Mouse (Mus musculus) bone marrow macrophage, adult 2 months (primary cell): ENCODE data around the gene Gja8. TPM values are rescaled to one million over a fixed set of nuclear protein-coding genes. Genes with fewer than 3 reads are reported as not detected.

Source experiments
- H3K27ac ChIP-seq: 2 replicates; pipeline ENCODE4 v1.5.1; 2012; ENCODE audit warnings: low read depth, low read length; ENCODE audit not compliant: insufficient read depth
- H3K4me1 ChIP-seq: 2 replicates; pipeline ENCODE4 v1.6.1; 2012; ENCODE audit warnings: low read length; ENCODE audit not compliant: control insufficient read depth, insufficient read depth
- H3K4me3 ChIP-seq: 2 replicates; pipeline ENCODE4 v1.5.1; 2012; ENCODE audit warnings: mild to moderate bottlenecking, low read length, moderate library complexity; ENCODE audit not compliant: insufficient read depth
- CTCF ChIP-seq: IDR thresholded peaks from 2 replicates; pipeline ENCODE4 v1.5.1; 2012; ENCODE audit warnings: low read depth, mild to moderate bottlenecking, low read length, moderate library complexity
- POLR2A ChIP-seq: IDR thresholded peaks from 2 replicates; pipeline ENCODE4 v1.6.1; 2012; ENCODE audit warnings: mild to moderate bottlenecking, low read depth, low read length, borderline replicate concordance
- polyA plus RNA-seq: library from polyadenylated mRNA; stranded (reverse); fragments of >200 nt; gene quantifications from 2 replicates; pipeline ENCODE4 v1.2.4, GENCODE M21; 2012; ENCODE audit not compliant: missing spikeins, insufficient read depth, insufficient read length

The Gja8 gene
- polyA plus RNA-seq, 1 experiment, result not detected

DNA sequence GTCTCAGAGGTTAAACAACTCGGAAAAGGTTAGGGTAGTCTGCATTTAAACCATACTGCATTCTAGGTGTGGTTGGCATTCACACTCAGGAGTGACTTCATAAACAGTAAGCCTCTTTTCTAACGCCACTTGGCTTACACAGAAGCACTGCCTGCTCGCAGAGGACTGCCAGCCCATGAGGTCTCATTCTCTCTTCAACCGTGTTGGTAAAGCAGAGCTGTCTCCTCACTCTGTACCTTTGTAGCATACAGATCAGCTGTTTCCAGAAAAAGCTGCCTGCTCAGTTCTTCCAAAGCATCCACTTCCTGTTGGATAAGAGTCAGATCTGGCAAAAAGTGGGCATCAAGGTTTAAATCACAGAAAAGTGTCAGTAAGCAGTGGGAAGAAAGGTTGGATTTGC is 45.4 kb downstream of the Gja8 start:
- H3K4me1 ChIP-seq, result peaks cover 20% of the 10 kb centered on the region
- H3K27ac ChIP-seq, result no peak overlapping the region
- TF ChIP-seq CTCF (no peak), POLR2A (no peak)
- H3K4me3 ChIP-seq, result no peak overlapping the region

DNA sequence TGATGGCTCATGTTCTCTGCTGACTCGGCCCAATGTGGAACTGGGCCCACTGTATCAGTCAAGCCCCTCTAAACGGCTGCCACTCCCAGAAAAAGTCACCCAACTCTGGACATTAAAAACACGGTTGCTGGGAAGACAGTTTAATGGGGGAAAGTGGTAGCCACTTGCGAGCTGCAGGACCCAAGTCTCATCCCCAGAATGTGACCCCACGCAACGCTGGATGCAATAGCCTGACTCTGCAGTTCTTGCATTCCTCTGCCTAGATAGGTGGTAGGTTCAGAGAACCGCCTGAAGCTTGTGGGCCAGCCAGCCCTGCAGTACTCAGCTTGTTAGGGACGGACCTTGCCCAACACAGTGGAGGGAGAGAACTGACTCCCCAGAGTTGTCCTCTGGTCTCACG is 46.3 kb downstream of the Gja8 start:
- Histone ChIP-seq H3K4me1 (peaks cover 20% of the 10 kb centered on the region), H3K27ac (no peak overlapping the region), H3K4me3 (no peak overlapping the region)
- no peak for TF ChIP-seq POLR2A
- TF ChIP-seq CTCF, result no peak

DNA sequence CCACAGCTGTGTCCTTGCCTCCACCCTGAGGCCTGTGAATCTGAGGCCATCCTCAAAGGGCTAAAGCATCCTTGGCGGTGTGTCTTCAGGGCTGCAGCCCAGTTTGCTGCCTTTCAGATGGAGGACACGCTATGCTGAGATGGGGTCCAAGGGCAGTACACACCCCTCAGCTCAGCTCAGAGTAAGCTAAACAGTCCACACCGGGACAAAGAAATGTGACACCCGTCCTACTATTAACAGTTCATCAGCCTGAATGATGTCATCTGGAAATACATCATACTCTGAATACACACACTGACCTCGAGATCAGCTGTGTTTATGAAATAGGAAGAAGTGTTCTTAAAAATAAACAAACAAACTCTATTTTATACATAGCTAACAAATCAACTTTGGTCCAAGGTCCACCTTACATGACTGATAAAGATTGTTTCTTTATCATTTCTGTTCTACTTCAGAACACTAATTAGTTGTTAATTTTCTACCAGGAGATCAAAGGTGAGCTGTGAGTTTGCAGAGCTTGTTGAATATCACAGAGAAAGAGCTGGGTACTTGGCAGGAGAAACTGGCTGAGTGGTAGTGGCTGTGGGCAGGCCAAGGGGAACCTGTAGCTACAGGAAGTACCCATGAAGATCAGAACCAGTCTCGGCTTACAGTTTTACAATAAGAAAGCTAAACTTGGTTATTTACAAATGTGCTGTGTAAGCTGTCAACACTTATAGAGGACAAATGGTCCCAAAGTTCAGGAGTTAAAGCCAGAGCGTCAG is 50.8 kb downstream of the Gja8 start:
- H3K4me3 ChIP-seq, result no peak overlapping the region
- no peak overlapping the region for H3K27ac ChIP-seq
- TF ChIP-seq CTCF (no peak), POLR2A (no peak)

DNA sequence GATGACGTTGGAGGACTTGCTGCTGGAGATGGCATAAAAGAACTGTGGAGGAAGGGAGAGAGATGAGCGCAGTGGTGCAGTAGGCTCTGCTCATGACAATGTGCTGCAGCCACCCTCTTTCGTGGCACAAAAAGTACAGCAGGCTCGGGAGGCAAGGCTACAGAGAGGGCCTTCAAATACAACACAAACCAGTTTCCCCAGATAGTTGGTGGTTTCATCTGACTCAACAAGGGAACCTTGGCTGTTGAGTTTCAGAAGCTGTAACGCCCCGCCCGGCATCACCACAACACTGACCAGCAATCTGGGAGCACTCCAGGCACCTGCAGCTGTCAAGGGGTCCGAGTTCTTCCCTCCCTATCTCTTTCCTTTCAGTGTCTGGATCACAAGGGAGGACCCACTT is 53.3 kb downstream of the Gja8 start:
- no peak for TF ChIP-seq CTCF
- no peak for TF ChIP-seq POLR2A
- Histone ChIP-seq H3K27ac (no peak overlapping the region), H3K4me1 (no peaks in the 10 kb centered on the region), H3K4me3 (no peak overlapping the region)

More for the DNA sequence above, 50.8 kb downstream of the Gja8 start:
- no peaks in the 10 kb centered on the region for H3K4me1 ChIP-seq

DNA sequence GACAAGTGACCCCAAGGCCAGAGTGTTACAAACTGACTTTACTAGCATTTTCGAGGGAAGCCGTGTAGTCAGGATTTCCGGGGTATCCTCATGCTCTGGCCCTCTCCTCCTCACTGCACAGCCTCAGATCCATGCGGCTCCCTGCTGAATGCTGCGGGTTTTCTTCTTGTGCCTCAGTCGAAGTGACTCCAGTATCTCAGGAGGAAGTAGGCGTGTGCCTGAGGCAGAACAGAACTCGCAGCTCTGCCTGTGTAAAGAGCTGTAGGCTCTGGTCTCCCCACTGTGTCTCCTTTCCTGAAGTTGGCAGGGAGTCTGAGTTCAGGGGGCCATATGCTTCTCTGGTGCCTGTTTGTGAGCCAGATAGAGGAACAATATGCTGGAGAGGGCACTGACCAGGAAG is 54.8 kb downstream of the Gja8 start:
- Histone ChIP-seq H3K27ac (no peak overlapping the region), H3K4me3 (no peak overlapping the region), H3K4me1 (no peaks in the 10 kb centered on the region)
- TF ChIP-seq CTCF (no peak), POLR2A (no peak)

DNA sequence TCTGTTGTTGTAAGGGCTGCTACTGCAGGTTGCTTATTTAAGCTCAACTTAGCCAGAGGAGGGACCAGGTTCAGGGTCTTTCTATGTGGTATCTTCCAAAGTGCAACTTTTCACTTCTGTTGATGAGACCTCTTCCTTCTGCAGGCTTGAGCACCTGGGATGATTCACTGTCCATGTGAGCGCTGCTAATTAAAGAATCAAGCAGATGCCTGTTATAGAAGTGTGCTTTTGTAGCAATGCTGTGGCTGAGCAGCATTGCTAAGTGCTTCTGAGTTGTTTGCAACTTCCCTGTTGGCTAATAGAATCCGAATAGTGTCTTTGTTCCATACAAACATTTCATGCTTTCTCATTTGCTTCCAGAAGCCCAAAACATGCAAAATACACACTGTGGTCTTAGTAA is 55.5 kb downstream of the Gja8 start:
- no peaks in the 10 kb centered on the region for H3K4me1 ChIP-seq
- no peak overlapping the region for H3K4me3 ChIP-seq
- no peak overlapping the region for H3K27ac ChIP-seq
- TF ChIP-seq POLR2A (no peak), CTCF (no peak)

DNA sequence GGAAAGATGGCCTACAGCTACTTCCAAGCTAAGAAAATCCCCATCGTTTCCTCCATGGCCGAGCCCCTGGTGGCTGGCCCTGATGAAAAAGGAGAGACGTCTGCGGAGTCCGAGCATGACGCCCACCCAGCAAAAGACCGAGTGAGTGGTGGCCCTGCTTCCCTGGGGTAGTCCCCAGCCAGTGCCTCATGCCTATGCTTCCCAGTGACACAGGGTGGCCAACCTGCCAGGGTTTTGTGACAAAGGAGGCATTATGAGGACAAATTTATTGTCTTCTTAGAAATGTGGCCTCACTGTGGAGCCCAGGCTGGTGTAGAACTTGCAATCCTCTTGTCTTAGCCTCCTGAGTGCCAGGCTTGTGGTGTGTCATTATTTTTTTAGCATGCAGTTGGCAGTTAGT is 56.7 kb downstream of the Gja8 start:
- TF ChIP-seq POLR2A, result no peak
- TF ChIP-seq CTCF, result no peak
- no peak overlapping the region for H3K27ac ChIP-seq
- H3K4me3 ChIP-seq, result no peak overlapping the region
- no peaks in the 10 kb centered on the region for H3K4me1 ChIP-seq

DNA sequence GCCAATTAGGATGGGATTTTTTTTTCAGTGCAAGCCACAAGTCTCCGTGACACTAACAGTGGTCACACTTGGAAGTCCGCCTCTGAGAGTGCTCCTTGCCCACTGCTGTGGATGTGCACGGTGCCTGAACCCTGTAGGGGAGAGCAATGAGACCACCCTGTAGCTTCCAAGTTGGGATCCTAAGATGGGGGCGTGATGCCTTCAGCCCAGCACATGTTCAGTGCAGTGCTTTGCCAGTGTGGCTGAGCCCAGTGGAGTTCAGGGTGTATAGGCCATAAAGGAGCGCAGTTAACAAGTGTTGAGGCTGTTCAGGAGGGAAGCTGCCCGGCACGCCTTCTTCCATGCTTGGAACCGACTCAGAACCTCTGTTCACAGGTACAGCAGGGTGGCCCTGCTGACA is 57.3 kb downstream of the Gja8 start:
- H3K27ac ChIP-seq, result no peak overlapping the region
- H3K4me3 ChIP-seq, result no peak overlapping the region
- no peaks in the 10 kb centered on the region for H3K4me1 ChIP-seq
- TF ChIP-seq POLR2A (no peak), CTCF (no peak)

DNA sequence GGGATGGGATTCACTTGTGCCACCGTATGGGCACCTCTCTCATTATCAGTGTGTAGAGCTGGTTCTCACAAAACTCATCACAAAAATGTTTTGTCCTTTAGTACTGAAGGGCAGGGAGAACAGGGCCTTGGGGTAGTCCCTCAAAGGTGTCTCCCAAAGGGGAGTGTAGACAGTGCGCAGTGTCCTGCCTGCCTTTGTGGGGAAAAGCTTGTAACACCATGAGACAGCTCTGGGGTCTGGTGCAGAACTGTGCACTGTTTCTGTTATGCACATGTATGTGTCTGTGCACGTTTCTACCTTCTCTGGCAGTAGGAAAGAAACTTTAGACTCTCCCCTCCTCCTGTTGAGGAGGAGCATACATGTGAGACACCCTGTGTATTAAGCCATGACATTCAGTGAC is 58.0 kb downstream of the Gja8 start:
- Histone ChIP-seq H3K4me1 (no peaks in the 10 kb centered on the region), H3K4me3 (no peak overlapping the region), H3K27ac (no peak overlapping the region)
- TF ChIP-seq CTCF, result no peak
- no peak for TF ChIP-seq POLR2A

Other genes starting within 250 kb of the Gja8 start
- gene Pias3, start 229.6 kb downstream of the Gja8 start, polyA plus RNA-seq, result 43.5 and 44.0 TPM in 2 replicates
- not detected in 2 replicates for gene Nudt17, start 217.5 kb downstream of the Gja8 start, polyA plus RNA-seq
- gene Polr3c, start 198.4 kb downstream of the Gja8 start, polyA plus RNA-seq, result 41.6 and 49.1 TPM in 2 replicates
- 69.5 and 74.8 TPM in 2 replicates for gene Rnf115, start 198.4 kb downstream of the Gja8 start, polyA plus RNA-seq
- not detected in 2 replicates for gene Pdzk1, start 96.7 kb downstream of the Gja8 start, polyA plus RNA-seq
- not detected in 2 replicates for gene Cd160, start 96.7 kb downstream of the Gja8 start, polyA plus RNA-seq
- gene Gja5, start 21.3 kb downstream of the Gja8 start, polyA plus RNA-seq, result 0.31 TPM in 1 of 2 replicates, not detected in the other
- 21.4 and 22.8 TPM in 2 replicates for gene Gpr89, start 20.7 kb downstream of the Gja8 start, polyA plus RNA-seq
- 33.4 and 36.1 TPM in 2 replicates for gene Acp6, start 232.8 kb upstream of the Gja8 start, polyA plus RNA-seq